In the genomic region with DNA sequence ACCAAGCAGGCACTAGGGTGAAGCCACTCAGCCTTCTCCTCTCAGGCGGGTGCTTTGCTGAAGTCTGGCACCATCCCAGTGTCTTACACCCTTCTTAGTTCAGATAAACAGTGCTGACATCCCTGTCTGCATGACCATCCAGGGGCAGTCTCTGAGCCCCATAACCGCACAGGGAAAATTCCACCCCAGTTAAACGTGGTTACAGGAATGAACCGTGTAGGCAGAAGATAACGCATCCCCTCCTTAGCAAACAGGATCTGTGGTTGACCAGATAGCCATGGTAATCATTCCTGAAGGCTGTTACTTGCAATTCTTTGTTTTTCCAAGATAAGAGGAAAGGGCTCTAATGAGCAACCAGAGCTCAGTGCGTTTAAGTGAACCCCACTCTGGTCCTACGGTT, we compare ENCODE assay signal across 26 mouse cellular contexts. TPM values are rescaled to one million over a fixed set of nuclear protein-coding genes. Genes with fewer than 3 reads are reported as not detected.
DNase-seq lines count a peak whose midpoint lies in the region; ATAC-seq and TF ChIP-seq lines count a peak whose summit lies in the region.
"Had no signal": no experiment of that assay in that cellular context is flagged by ENCODE, and none has a peak within 500 bp of the region (broad histone marks: within the 10 kb centered on the region; RNA-seq: fewer than 3 reads in every experiment).

No protein-coding gene starts in this region.

- ATAC-seq in liver, postnatal 0 days, result no peak
- ATAC-seq in liver, embryonic 13.5 days (ENCODE audit: low read depth), result peak; percentile 88
- peak; percentile 62 for ATAC-seq in liver, embryonic 16.5 days (ENCODE audit: low read depth)
- no peak for ATAC-seq in hindbrain, embryonic 11.5 days (ENCODE audit: low FRiP score)
- ATAC-seq in forebrain, embryonic 12.5 days (ENCODE audit: low FRiP score), result no peak
- ATAC-seq: CD4-positive, CD25-positive, alpha-beta regulatory T cell, adult 4 months; forebrain, embryonic 15.5 days had no signal

- TF ChIP-seq EP300 in liver, postnatal 0 days (IDR thresholded peaks at IDR 0.05; ENCODE audit: low read depth), result no peak

- no peak overlapping the region for H3K27ac ChIP-seq in liver, postnatal 0 days (ENCODE audit: low read depth)
- peak overlapping the region; percentile 61; the same call in 1 of the 2 replicates for H3K27ac ChIP-seq in liver, embryonic 13.5 days
- H3K27ac ChIP-seq in liver, embryonic 16.5 days (ENCODE audit: low read length), result no peak overlapping the region
- no peak overlapping the region for H3K27ac ChIP-seq in hindbrain, embryonic 11.5 days (ENCODE audit: low read depth, low read length)
- no peak overlapping the region for H3K27ac ChIP-seq in forebrain, embryonic 12.5 days
- H3K27ac ChIP-seq: embryonic facial prominence, embryonic 12.5 days; embryonic facial prominence, embryonic 15.5 days; forebrain, embryonic 15.5 days; heart, embryonic 13.5 days; hindbrain, embryonic 10.5 days; hindbrain, embryonic 14.5 days had no signal

- no peaks in the 10 kb centered on the region for H3K4me1 ChIP-seq in liver, postnatal 0 days (ENCODE audit: insufficient read depth)
- peaks cover 11% of the 10 kb centered on the region for H3K4me1 ChIP-seq in liver, embryonic 13.5 days (replicated peaks)
- H3K4me1 ChIP-seq in liver, embryonic 16.5 days (ENCODE audit: control insufficient read depth, low read depth, low read length), result no peaks in the 10 kb centered on the region
- H3K4me1 ChIP-seq in hindbrain, embryonic 11.5 days (replicated peaks; ENCODE audit: control insufficient read depth, insufficient read depth, low read length), result no peaks in the 10 kb centered on the region
- H3K4me1 ChIP-seq in forebrain, embryonic 12.5 days, result no peaks in the 10 kb centered on the region
- H3K4me1 ChIP-seq: embryonic facial prominence, embryonic 12.5 days; embryonic facial prominence, embryonic 15.5 days; forebrain, embryonic 15.5 days; heart, embryonic 13.5 days had no signal

- H3K9ac ChIP-seq in liver, postnatal 0 days (replicated peaks), result no peak overlapping the region
- H3K9ac ChIP-seq in liver, embryonic 13.5 days, result no peak overlapping the region
- H3K9ac ChIP-seq in liver, embryonic 16.5 days (ENCODE audit: low read depth, low read length), result no peak overlapping the region
- H3K9ac ChIP-seq in hindbrain, embryonic 11.5 days (ENCODE audit: low read depth, low read length), result no peak overlapping the region
- no peak overlapping the region for H3K9ac ChIP-seq in forebrain, embryonic 12.5 days
- H3K9ac ChIP-seq: embryonic facial prominence, embryonic 12.5 days; embryonic facial prominence, embryonic 15.5 days; forebrain, embryonic 15.5 days; heart, embryonic 13.5 days; hindbrain, embryonic 14.5 days had no signal

- H3K27me3 ChIP-seq in liver, postnatal 0 days (ENCODE audit: insufficient read depth, low read length), result no peaks in the 10 kb centered on the region
- no peaks in the 10 kb centered on the region for H3K27me3 ChIP-seq in liver, embryonic 13.5 days
- H3K27me3 ChIP-seq in liver, embryonic 16.5 days (ENCODE audit: control insufficient read depth, insufficient read depth, low read depth, low read length), result no peaks in the 10 kb centered on the region
- H3K27me3 ChIP-seq in hindbrain, embryonic 11.5 days (ENCODE audit: control insufficient read depth, insufficient read depth, low read length), result no peaks in the 10 kb centered on the region
- 0 out of 2 replicates have a peak, but pooled peaks cover 4% of the 10 kb centered on the region for H3K27me3 ChIP-seq in forebrain, embryonic 12.5 days
- H3K27me3 ChIP-seq: embryonic facial prominence, embryonic 12.5 days; embryonic facial prominence, embryonic 15.5 days; forebrain, embryonic 15.5 days had no signal

- H3K36me3 ChIP-seq in liver, postnatal 0 days (replicated peaks; ENCODE audit: insufficient read depth, low read length), result no peaks in the 10 kb centered on the region
- no peaks in the 10 kb centered on the region for H3K36me3 ChIP-seq in liver, embryonic 13.5 days
- H3K36me3 ChIP-seq in liver, embryonic 16.5 days (ENCODE audit: control insufficient read depth, insufficient read depth), result no peaks in the 10 kb centered on the region
- H3K36me3 ChIP-seq in hindbrain, embryonic 11.5 days (ENCODE audit: control insufficient read depth, insufficient read depth, low read length), result no peaks in the 10 kb centered on the region
- no peaks in the 10 kb centered on the region for H3K36me3 ChIP-seq in forebrain, embryonic 12.5 days (replicated peaks)
- H3K36me3 ChIP-seq: embryonic facial prominence, embryonic 12.5 days; embryonic facial prominence, embryonic 15.5 days; forebrain, embryonic 15.5 days; heart, embryonic 13.5 days; hindbrain, embryonic 10.5 days had no signal

- no peak overlapping the region for H3K4me3 ChIP-seq in liver, postnatal 0 days (ENCODE audit: low read depth, low read length)
- H3K4me3 ChIP-seq in liver, embryonic 13.5 days (replicated peaks), result no peak overlapping the region
- no peak overlapping the region for H3K4me3 ChIP-seq in liver, embryonic 16.5 days (ENCODE audit: low read depth, low read length)
- H3K4me3 ChIP-seq in hindbrain, embryonic 11.5 days (ENCODE audit: low read depth, low read length), result no peak overlapping the region
- H3K4me3 ChIP-seq in forebrain, embryonic 12.5 days (replicated peaks), result no peak overlapping the region
- H3K4me3 ChIP-seq: embryonic facial prominence, embryonic 12.5 days; embryonic facial prominence, embryonic 15.5 days; forebrain, embryonic 15.5 days; heart, embryonic 13.5 days; hindbrain, embryonic 10.5 days had no signal

- no peak overlapping the region for H3K4me2 ChIP-seq in liver, postnatal 0 days (ENCODE audit: low read depth, low read length)
- 0 out of 2 replicates have a peak overlapping the region, but pooled peaks have one; percentile 21 for H3K4me2 ChIP-seq in liver, embryonic 13.5 days
- H3K4me2 ChIP-seq in liver, embryonic 16.5 days (ENCODE audit: low read depth, low read length), result no peak overlapping the region
- no peak overlapping the region for H3K4me2 ChIP-seq in hindbrain, embryonic 11.5 days (replicated peaks; ENCODE audit: low read depth, low read length)
- no peak overlapping the region for H3K4me2 ChIP-seq in forebrain, embryonic 12.5 days
- H3K4me2 ChIP-seq: embryonic facial prominence, embryonic 12.5 days; embryonic facial prominence, embryonic 15.5 days; forebrain, embryonic 15.5 days; heart, embryonic 13.5 days; hindbrain, embryonic 14.5 days had no signal

- H3K9me3 ChIP-seq in liver, postnatal 0 days (ENCODE audit: low read length), result no peaks in the 10 kb centered on the region
- H3K9me3 ChIP-seq in liver, embryonic 13.5 days (replicated peaks), result peaks cover 25% of the 10 kb centered on the region
- H3K9me3 ChIP-seq in liver, embryonic 16.5 days (replicated peaks; ENCODE audit: control insufficient read depth, low read length), result peaks cover 2% of the 10 kb centered on the region; the same call in 1 of the 2 replicates
- H3K9me3 ChIP-seq in hindbrain, embryonic 11.5 days (ENCODE audit: control insufficient read depth, low read length), result no peaks in the 10 kb centered on the region
- H3K9me3 ChIP-seq in forebrain, embryonic 12.5 days, result no peaks in the 10 kb centered on the region
- H3K9me3 ChIP-seq: embryonic facial prominence, embryonic 12.5 days; embryonic facial prominence, embryonic 15.5 days; forebrain, embryonic 15.5 days; heart, embryonic 13.5 days; hindbrain, embryonic 10.5 days had no signal

- DNase-seq in liver, result peak; percentile 27
- DNase-seq in liver, postnatal 0 days, result no peak
- peak; percentile 59 for DNase-seq in c-Kit-positive CD71-positive TER-119-positive erythroid progenitor cells, embryonic 14.5 days (ENCODE audit: low spot score)
- DNase-seq in liver, embryonic 13.5 days, result peak; percentile 64
- no peak for DNase-seq in gastrocnemius, postnatal 36 days
- no peak for DNase-seq in hindbrain, embryonic 11.5 days (ENCODE audit: low spot score)
- DNase-seq: adrenal gland, adult 2 months; adrenal gland, postnatal 14 days; cerebellum, adult 11 months; cerebellum, adult 2 months; cerebellum, adult 9-11 months; cerebellum, postnatal 25 days; gastrocnemius, postnatal 10 days; heart, adult 11 months; heart, postnatal 36 days had no signal

- no peak for TF ChIP-seq CTCF in liver, postnatal 0 days (IDR thresholded peaks at IDR 0.05; ENCODE audit: low read depth)

- WGBS in liver, postnatal 0 days (ENCODE audit: insufficient replicate concordance), result 47% methylated on average over 7 of the region's 7 CpGs
- WGBS in liver, embryonic 13.5 days (ENCODE audit: insufficient replicate concordance), result 26% methylated on average over 7 of the region's 7 CpGs
- 33% methylated on average over 7 of the region's 7 CpGs for WGBS in liver, embryonic 16.5 days (ENCODE audit: insufficient replicate concordance)
- WGBS in hindbrain, embryonic 11.5 days, result 93% methylated on average over 7 of the region's 7 CpGs
- 93% methylated on average over 7 of the region's 7 CpGs for WGBS in forebrain, embryonic 12.5 days

- intact Hi-C loops in gastrocnemius, postnatal 36 days (cut with DNase I), result no loop called here

RNA-seq across cellular contexts. Expression of a gene that starts 19.3 kb away (rescaled TPM):
- polyA plus RNA-seq in liver, postnatal 0 days (2015; fragmentation: Nextera tagmentation; extraction: Ambion mirVana), result 0.11 TPM in 1 of 2 replicates, not detected in the other
- polyA plus RNA-seq in liver, embryonic 13.5 days (2015; fragmentation: Nextera tagmentation; extraction: Ambion mirVana), result 0.23 and 0.24 TPM in 2 replicates
- polyA plus RNA-seq in liver, embryonic 16.5 days (2015; fragmentation: Nextera tagmentation; extraction: Ambion mirVana), result 0.11 TPM in 2 replicates
- under 1 TPM; 0.18 to 0.44 TPM for total RNA-seq in gastrocnemius, postnatal 36 days (2021)
- polyA plus RNA-seq in hindbrain, embryonic 11.5 days (2014; fragmentation: Nextera tagmentation; extraction: Ambion mirVana), result 2.9 and 3.7 TPM in 2 replicates
- 2.7 and 3.5 TPM in 2 replicates for polyA plus RNA-seq in forebrain, embryonic 12.5 days (2016; fragmentation: Nextera tagmentation; extraction: Ambion mirVana)
- total RNA-seq: common myeloid progenitor, adult 5-6 weeks; MEL had no signal
- polyA plus RNA-seq: CD4-positive, CD25-positive, alpha-beta regulatory T cell, adult 4 months had no signal

Comparison
In these comparisons a context has a peak if more than half of its experiments do, and no peak if none do; other contexts are left out.
1. DNase-seq: peak in liver (single experiment), c-Kit-positive CD71-positive TER-119-positive erythroid progenitor cells, embryonic 14.5 days (single experiment) and liver, embryonic 13.5 days (single experiment); none in liver, postnatal 0 days (single experiment), gastrocnemius, postnatal 36 days (0 of 2) and hindbrain, embryonic 11.5 days (single experiment).
2. ATAC-seq: peak in liver, embryonic 13.5 days (single experiment) and liver, embryonic 16.5 days (single experiment); none in liver, postnatal 0 days (single experiment), hindbrain, embryonic 11.5 days (single experiment) and forebrain, embryonic 12.5 days (single experiment).